Mouse (Mus musculus): ENCODE measurements around the gene Gm12886.

Gm12886 gene

GRCm38 (mm10) chr4:121422999-121423398, at the start of gene Gm12886:
TSS of gene Gm12886 (minus strand) at chr4:121423099.
- DNase-seq (ENCODE audit: low spot score in 2 of 2): no peak
